ENCODE assay signal across 8 mouse cellular contexts in genomic region chr19:4625179-4625828, GRCm38 (mm10). TPM values are rescaled to one million over a fixed set of nuclear protein-coding genes. Genes with fewer than 3 reads are reported as not detected.
DNase-seq lines count a peak whose midpoint lies in the region; ATAC-seq and TF ChIP-seq lines count a peak whose summit lies in the region.

Gene Rce1, minus strand, starts transcription at chr19:4625641.

- peak; percentile 69 for ATAC-seq in frontal cortex, adult (ENCODE audit: low TSS enrichment)
- peak; percentile 79 to 80 for ATAC-seq in hematopoietic stem cell, adult 5-6 weeks (replicated peaks in 1 of 2; ENCODE audit: insufficient read depth in 1 of 2, low FRiP score in 2 of 2, low TSS enrichment in 1 of 2, low read depth in 1 of 2, poor library complexity in 2 of 2, severe bottlenecking in 2 of 2)
- ATAC-seq in lung, embryonic 16.5 days (ENCODE audit: low read depth), result peak; percentile 94

- peak; percentile 64 for TF ChIP-seq POLR2A in thymus, adult 2 months (IDR thresholded peaks at IDR 0.05; ENCODE audit: control insufficient read depth, extremely low read depth, insufficient read depth, low read length, poor library complexity)

- H3K4me1 ChIP-seq in lung, embryonic 16.5 days (replicated peaks; ENCODE audit: control insufficient read depth, insufficient read depth, low read length), result peaks cover 18% of the 10 kb centered on the region
- H3K4me1 ChIP-seq in thymus, adult 2 months (replicated peaks; ENCODE audit: control insufficient read depth, insufficient read depth, low read length), result peaks cover 9% of the 10 kb centered on the region

- peak within 1 kb of the TSS; percentile 95 for H3K4me3 ChIP-seq in lung, embryonic 16.5 days (ENCODE audit: low read length)
- H3K4me3 ChIP-seq in thymus, adult 2 months (ENCODE audit: control insufficient read depth, insufficient read depth, low read length), result peak within 1 kb of the TSS; percentile 83

- H3K4me2 ChIP-seq in lung, embryonic 16.5 days (ENCODE audit: low read depth, low read length), result peak within 1 kb of the TSS; percentile 88

- H3K27me3 ChIP-seq in lung, embryonic 16.5 days (ENCODE audit: control insufficient read depth, insufficient read depth, low read depth, low read length), result no peaks in the 10 kb centered on the region
- no peaks in the 10 kb centered on the region for H3K27me3 ChIP-seq in thymus, adult 2 months (ENCODE audit: control insufficient read depth, insufficient read depth, low read length)

- under 1% methylated on average over 64 of the region's 64 CpGs for WGBS in lung, embryonic 16.5 days
- under 1% methylated on average over 64 of the region's 64 CpGs for WGBS in thymus, adult 2 months

- no peak for TF ChIP-seq CTCF in thymus, adult 2 months (IDR thresholded peaks at IDR 0.05; ENCODE audit: borderline replicate concordance, control insufficient read depth, extremely low read depth, insufficient read depth, low read length, poor library complexity)

- DNase-seq in MN1 (ENCODE audit: low spot score), result peak; percentile 82
- peak; percentile 88 for DNase-seq in cerebellum, adult 8-10 months
- DNase-seq in layer of hippocampus, adult 9-10 months (ENCODE audit: low spot score), result peak; percentile 64
- peak; percentile 74 for DNase-seq in ovary, adult 18-20 months (ENCODE audit: low spot score)
- DNase-seq in thymus, adult 2 months, result peak; percentile 90

- H3K9ac ChIP-seq in lung, embryonic 16.5 days (ENCODE audit: low read length), result peak within 1 kb of the TSS; percentile 98

- peak within 1 kb of the TSS; percentile 85 for H3K27ac ChIP-seq in lung, embryonic 16.5 days (ENCODE audit: low read length)
- H3K27ac ChIP-seq in thymus, adult 2 months (ENCODE audit: control insufficient read depth, insufficient read depth, low read length), result no peak within 1 kb of the TSS

- H3K9me3 ChIP-seq in lung, embryonic 16.5 days (ENCODE audit: control insufficient read depth, low read length), result no peaks in the 10 kb centered on the region

- peaks cover 6% of the 10 kb centered on the region; the same call in 1 of the 2 replicates for H3K36me3 ChIP-seq in lung, embryonic 16.5 days (ENCODE audit: control insufficient read depth, insufficient read depth, low read length)
- H3K36me3 ChIP-seq in thymus, adult 2 months (ENCODE audit: control insufficient read depth, insufficient read depth, low read length), result no peaks in the 10 kb centered on the region

RNA-seq across cellular contexts. Expression of gene Rce1, which starts in this region (rescaled TPM):
- 17.1 and 24.6 TPM in 2 replicates for total RNA-seq in hematopoietic stem cell, adult 5-6 weeks (2017)
- polyA plus RNA-seq in lung, embryonic 16.5 days (2015; fragmentation: Nextera tagmentation; extraction: Ambion mirVana), result 68.3 and 70.1 TPM in 2 replicates
- 151 and 163 TPM in 2 replicates for polyA plus RNA-seq in thymus, adult 2 months (2012; rRNA removed)
